Mouse (Mus musculus) urinary bladder, postnatal 0 days (tissue): Measurements from ENCODE around the gene Slfn9. TPM values are rescaled to one million over a fixed set of nuclear protein-coding genes. Genes with fewer than 3 reads are reported as not detected.

Experiments used
- microRNA-seq: library from miRNA; unstranded; fragments of <30 nt; microRNA quantifications from one replicate; pipeline ENCODE4, GENCODE M21; 2016
- polyA plus RNA-seq: library from polyadenylated mRNA; unstranded; fragments of >200 nt; fragmentation: Nextera tagmentation; extraction: Ambion mirVana; gene quantifications from 2 replicates; pipeline ENCODE4 v1.2.1, GENCODE M21; 2015

Gene Slfn9
- 7.9 and 11.1 TPM in 2 replicates for polyA plus RNA-seq

GRCm38 (mm10) chr11:82991469-82992166, at the start of gene Slfn9:
Slfn9 (minus strand) TSS chr11:82991830.

GRCm38 (mm10) chr11:83020621-83021020, 29.0 kb upstream of the Slfn9 start, which contains the start of gene Slfn8:
Slfn8 (minus strand) TSS chr11:83020810.

GRCm38 (mm10) chr11:82950736-82951481, 40.7 kb downstream of the Slfn9 start, which contains the start of gene Slfn5:
Slfn5 (plus strand) TSS chr11:82951349.

Small RNAs within 50 kb of the gene (microRNA-seq; reads per million reads assigned to microRNA genes)
- gene Gm27598 (not detected), gene Mir7679 (not detected)

Other genes with a start within 250 kb of the Slfn9 start
- 0.22 and 0.46 TPM in 2 replicates for gene Cct6b, start 227.5 kb downstream of the Slfn9 start, polyA plus RNA-seq
- 23.1 and 23.6 TPM in 2 replicates for gene Zfp830, start 227.5 kb downstream of the Slfn9 start, polyA plus RNA-seq
- gene Lig3, start 210.7 kb downstream of the Slfn9 start, polyA plus RNA-seq: 12.5 and 13.4 TPM in 2 replicates
- 6.7 and 7.2 TPM in 2 replicates for gene Rffl, start 120.6 kb downstream of the Slfn9 start, polyA plus RNA-seq
- 9.7 and 11.4 TPM in 2 replicates for gene Rad51d, start 101.2 kb downstream of the Slfn9 start, polyA plus RNA-seq
- gene Fndc8, start 99.7 kb downstream of the Slfn9 start, polyA plus RNA-seq: 0.10 TPM in 1 of 2 replicates, not detected in the other
- 16.7 and 18.3 TPM in 2 replicates for gene Nle1, start 83.4 kb downstream of the Slfn9 start, polyA plus RNA-seq
- 7.5 and 8.1 TPM in 2 replicates for gene Unc45b, start 81.3 kb downstream of the Slfn9 start, polyA plus RNA-seq
- gene Slfn5, start 40.5 kb downstream of the Slfn9 start, polyA plus RNA-seq: 8.5 and 10.7 TPM in 2 replicates
- 0.76 and 1.2 TPM in 2 replicates for gene Slfn8, start 29.0 kb upstream of the Slfn9 start, polyA plus RNA-seq
- 10.0 and 17.9 TPM in 2 replicates for gene Slfn2, start 73.3 kb upstream of the Slfn9 start, polyA plus RNA-seq
- 0.43 and 2.6 TPM in 2 replicates for gene Slfn1, start 125.0 kb upstream of the Slfn9 start, polyA plus RNA-seq
- gene Slfn4, start 183.4 kb upstream of the Slfn9 start, polyA plus RNA-seq: 1.00 and 3.1 TPM in 2 replicates
- 0.26 and 0.39 TPM in 2 replicates for gene Slfn3, start 199.5 kb upstream of the Slfn9 start, polyA plus RNA-seq